Mouse (Mus musculus) 3T3-L1 (cell line): Measurements from ENCODE around the gene Ang2.
"Not testable (repeated sequence)": the region's sequence is repeated elsewhere in the genome, so short reads cannot be mapped to it uniquely, and the experiment has no call there.

Experiments
- DNase-seq: peaks from one replicate; pipeline ENCODE4 v3.0.0-alpha.2; 2015; ENCODE audit warnings: low read depth, low spot score

Gene Ang2

DNA sequence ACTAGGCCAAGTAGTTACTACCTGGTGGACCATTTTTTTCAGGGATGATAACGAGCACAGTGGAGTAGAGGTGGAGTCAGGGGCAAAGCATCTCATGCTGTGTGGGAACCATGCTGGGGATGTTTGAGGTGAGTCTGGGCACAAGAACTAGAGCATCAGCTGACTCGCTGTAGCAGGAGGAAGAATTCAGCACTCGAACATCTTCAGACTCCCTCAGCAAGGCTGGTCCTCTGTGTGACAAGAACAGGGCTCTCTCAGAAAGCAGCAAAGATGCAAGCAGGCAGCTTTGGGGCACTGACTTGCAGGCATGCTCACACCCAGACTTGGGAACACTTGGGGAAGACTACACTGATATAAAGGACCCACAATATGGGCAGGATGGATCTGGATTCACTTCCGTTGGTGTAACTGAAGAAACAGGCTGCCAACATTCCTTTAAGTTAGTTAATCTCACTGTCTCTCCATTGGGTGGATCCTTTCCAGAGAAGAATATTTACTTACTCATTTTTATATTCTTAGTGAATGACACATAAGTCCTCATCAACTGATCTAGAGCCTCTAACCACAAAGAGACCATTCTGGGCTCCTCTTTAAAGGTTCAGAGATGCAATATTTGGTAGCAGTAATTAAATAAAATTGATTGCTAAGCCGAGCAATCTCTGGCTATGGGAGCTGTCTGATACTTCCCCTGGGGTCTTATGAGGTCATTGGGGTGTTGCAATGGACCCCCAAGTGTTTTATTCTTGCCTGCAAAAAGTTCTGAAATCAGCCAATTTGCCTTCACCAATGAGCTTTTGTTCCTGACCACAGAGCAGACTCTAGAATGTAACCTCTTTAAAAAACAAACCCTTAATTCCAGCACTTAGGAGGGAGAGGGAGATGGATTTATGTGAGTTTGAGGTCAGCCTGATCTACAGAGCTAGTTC, at the start of gene Ang2:
Gene Ang2 (minus strand): TSS at position 51 of the 926 bp plus-strand sequence.
- DNase-seq, result peak; percentile 70

- DNase-seq, result no peak
Measured at GRCm38 (mm10) chr14:51247736-51248135, 48.8 kb upstream of the Ang2 start.

DNA sequence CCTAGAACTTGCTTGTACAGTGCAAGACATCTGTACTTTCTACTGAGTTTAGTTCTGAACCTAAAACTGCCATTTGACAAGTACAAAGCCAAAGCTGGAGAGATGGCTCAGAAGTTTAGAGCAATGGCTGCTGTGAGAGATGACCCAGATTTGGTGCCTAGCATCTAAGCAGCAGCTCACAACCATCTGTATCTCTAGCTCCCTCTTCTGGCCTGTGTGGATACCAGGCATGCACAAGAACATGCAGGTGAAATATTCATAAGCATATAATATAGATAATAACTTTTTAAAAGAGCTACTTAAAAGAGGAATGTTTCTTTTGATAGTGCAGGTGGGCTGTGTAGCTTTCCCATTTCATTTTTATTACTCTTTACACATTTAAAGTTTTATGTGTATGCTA, 42.0 kb upstream of the Ang2 start:
- peak; percentile 84 for DNase-seq

- not testable (repeated sequence) for DNase-seq
Measured at GRCm38 (mm10) chr14:51237488-51237887, 38.5 kb upstream of the Ang2 start.

- not testable (repeated sequence) for DNase-seq
Measured at GRCm38 (mm10) chr14:51229657-51230056, 30.7 kb upstream of the Ang2 start.

DNA sequence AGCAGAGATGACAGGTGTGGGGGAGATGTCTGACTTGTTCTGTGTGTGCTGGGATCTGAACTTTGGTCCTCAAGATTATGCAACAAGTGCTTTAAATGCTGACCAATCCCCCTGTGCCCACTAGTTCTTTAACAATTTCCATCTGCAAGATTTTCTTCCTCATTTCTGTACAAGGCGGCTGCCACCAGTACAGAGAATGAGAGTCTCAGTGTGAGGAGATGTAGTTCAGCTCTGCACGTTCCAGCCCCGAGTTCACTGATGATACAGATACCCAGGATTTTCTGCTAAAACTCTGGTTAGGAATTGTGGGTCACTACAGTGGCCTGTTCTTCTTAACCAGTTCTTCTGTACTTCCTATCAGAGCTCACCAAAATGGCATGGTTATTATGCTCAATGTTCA, 21.1 kb upstream of the Ang2 start:
- not testable (repeated sequence) for DNase-seq

GRCm38 (mm10) chr14:51203115-51203514, 4.2 kb upstream of the Ang2 start, which contains the start of gene Ear14:
Ear14 (plus strand) TSS chr14:51203391.
- no peak for DNase-seq

DNA sequence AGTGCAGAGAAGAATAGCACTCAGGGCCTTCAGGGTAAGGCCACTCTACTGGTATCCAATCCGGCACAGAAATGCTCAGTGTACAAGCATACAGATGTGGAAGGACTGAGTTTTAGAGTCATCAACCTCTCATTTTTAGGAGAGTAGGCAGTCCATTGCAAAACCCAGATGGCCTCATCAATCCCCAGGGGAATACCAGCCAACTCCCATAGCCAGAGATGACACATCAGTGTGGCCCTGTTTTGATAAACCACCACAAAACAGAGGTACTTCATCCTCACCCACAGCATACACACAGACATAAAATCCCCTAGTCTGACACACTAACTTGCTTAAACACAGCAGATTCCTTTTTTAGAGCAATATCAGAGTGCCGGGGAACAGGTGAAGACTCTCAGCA, 1.5 kb upstream of the Ang2 start:
- DNase-seq, result peak; percentile 77

DNA sequence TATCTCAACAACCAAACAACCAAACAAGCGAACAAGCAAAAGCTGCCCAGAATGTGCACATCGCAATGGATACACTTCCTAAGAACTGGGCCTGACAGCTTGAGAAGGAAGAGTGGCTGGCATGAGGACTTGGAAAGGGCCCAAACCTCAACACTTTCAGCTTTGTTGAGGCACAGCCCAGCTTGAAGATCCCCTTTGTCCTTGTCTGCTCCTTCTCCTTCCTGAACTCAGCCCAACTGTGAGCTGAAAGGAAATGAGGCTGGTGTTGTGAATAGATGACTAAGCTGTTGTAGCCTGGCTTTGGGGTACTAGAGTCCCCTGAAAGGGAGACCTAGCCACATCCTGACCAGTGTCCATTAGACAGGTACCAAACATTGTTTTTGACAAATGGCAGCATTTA, 1.1 kb upstream of the Ang2 start:
- DNase-seq, result peak; percentile 82

- no peak for DNase-seq
Measured at GRCm38 (mm10) chr14:51195681-51196080, 3.3 kb downstream of the Ang2 start.

- DNase-seq, result not testable (repeated sequence)
Measured at GRCm38 (mm10) chr14:51181051-51181450, 17.9 kb downstream of the Ang2 start.

GRCm38 (mm10) chr14:51173843-51174242, 25.1 kb downstream of the Ang2 start:
- no peak for DNase-seq

- not testable (repeated sequence) for DNase-seq
Measured at GRCm38 (mm10) chr14:51172947-51173346, 26.0 kb downstream of the Ang2 start.

- DNase-seq, result peak; percentile 74
Measured at GRCm38 (mm10) chr14:51172095-51172865, 26.7 kb downstream of the Ang2 start.

GRCm38 (mm10) chr14:51166068-51166467, 32.9 kb downstream of the Ang2 start:
- DNase-seq, result no peak

GRCm38 (mm10) chr14:51165435-51165834, 33.5 kb downstream of the Ang2 start:
- DNase-seq, result no peak

GRCm38 (mm10) chr14:51163323-51163722, 35.6 kb downstream of the Ang2 start:
- not testable (repeated sequence) for DNase-seq

GRCm38 (mm10) chr14:51161976-51162375, 37.0 kb downstream of the Ang2 start, which contains the start of gene Rnase2b:
Rnase2b (plus strand) TSS chr14:51162260.
- not testable (repeated sequence) for DNase-seq

- DNase-seq, result no peak
Measured at GRCm38 (mm10) chr14:51157072-51157471, 41.9 kb downstream of the Ang2 start.

- no peak for DNase-seq
Measured at GRCm38 (mm10) chr14:51156736-51157068, 42.2 kb downstream of the Ang2 start.

- no peak for DNase-seq
Measured at GRCm38 (mm10) chr14:51156056-51156735, 42.8 kb downstream of the Ang2 start.
